Mouse (Mus musculus) forebrain, embryonic 16.5 days (tissue): Measurements from ENCODE around the gene Spef1. TPM values are rescaled to one million over a fixed set of nuclear protein-coding genes. Genes with fewer than 3 reads are reported as not detected.
"Not testable (repeated sequence)": the region's sequence is repeated elsewhere in the genome, so short reads cannot be mapped to it uniquely, and the experiment has no call there.

Source experiments
- ATAC-seq: fragments of 200-750 bp; cut with Nextera tagmentation; 2 replicates; pipeline ENCODE4 v1.8.0; 2017; ENCODE audit warnings: mild to moderate bottlenecking, moderate library complexity
- H3K27ac ChIP-seq: fragments of 300-500 bp; sonication (generic); 2 replicates; pipeline ENCODE4 v1.5.1; 2014; ENCODE audit warnings: low read length, control low read depth
- H3K27me3 ChIP-seq: fragments of 300-500 bp; sonication (generic); replicated peaks from 2 replicates; pipeline ENCODE4 v1.6.1; 2014; ENCODE audit warnings: low read length; ENCODE audit not compliant: control insufficient read depth, insufficient read depth
- H3K36me3 ChIP-seq: fragments of 300-500 bp; sonication (generic); 2 replicates; pipeline ENCODE4 v1.6.1; 2014; ENCODE audit not compliant: control insufficient read depth, insufficient read depth
- H3K4me1 ChIP-seq: fragments of 300-500 bp; sonication (generic); replicated peaks from 2 replicates; pipeline ENCODE4 v1.6.1; 2014; ENCODE audit warnings: low read length; ENCODE audit not compliant: control insufficient read depth, insufficient read depth
- H3K4me2 ChIP-seq: fragments of 300-500 bp; sonication (generic); 2 replicates; pipeline ENCODE4 v1.6.1; 2014; ENCODE audit warnings: mild to moderate bottlenecking, low read length, control low read depth
- H3K4me3 ChIP-seq: fragments of 300-500 bp; sonication (generic); replicated peaks from 2 replicates; pipeline ENCODE4 v1.5.1; 2014; ENCODE audit warnings: mild to moderate bottlenecking, low read length, control low read depth
- H3K9ac ChIP-seq: fragments of 300-500 bp; sonication (generic); replicated peaks from 2 replicates; pipeline ENCODE4 v1.6.1; 2014; ENCODE audit warnings: low read depth, low read length, control low read depth
- H3K9me3 ChIP-seq: fragments of 300-500 bp; sonication (generic); 2 replicates; pipeline ENCODE4 v1.6.1; 2016; ENCODE audit warnings: low read length; ENCODE audit not compliant: control insufficient read depth
- WGBS: fragments of 180-500 bp; shearing (Covaris S2); extraction: QIAGEN DNeasy Blood & Tissue Kit; methylation state at CpG from one replicate; pipeline ENCODE4 v1.1.7; 2014; 5-methylcytosine and 5-hydroxymethylcytosine counted together
- polyA plus RNA-seq: library from polyadenylated mRNA; unstranded; fragments of >200 nt; fragmentation: Nextera tagmentation; extraction: Ambion mirVana; gene quantifications from 2 replicates; pipeline ENCODE4 v1.2.1, GENCODE M21; 2015

Spef1 gene
- 11.3 and 12.6 TPM in 2 replicates for polyA plus RNA-seq

GRCm38 (mm10) chr2:131186771-131187601 is at the start of gene Spef1, which contains the start of gene Cdc25b:
TSS of gene Spef1 (minus strand) at chr2:131187282.
TSS of gene Cdc25b (plus strand) at chr2:131186949.
- peak; percentile 89 for ATAC-seq
- under 1% methylated on average over 34 of the region's 43 CpGs for WGBS
- H3K4me2 ChIP-seq: peak within 1 kb of the TSS; percentile 87
- peak within 1 kb of the TSS; percentile 73 for H3K4me3 ChIP-seq
- H3K36me3 ChIP-seq: no peaks in the 10 kb centered on the region
- H3K27ac ChIP-seq: peak within 1 kb of the TSS; percentile 58
- H3K9ac ChIP-seq: peak within 1 kb of the TSS; percentile 80
- peaks cover 29% of the 10 kb centered on the region for H3K4me1 ChIP-seq
- no peaks in the 10 kb centered on the region for H3K27me3 ChIP-seq
- no peaks in the 10 kb centered on the region for H3K9me3 ChIP-seq

GRCm38 (mm10) chr2:131234970-131235635 is 48.0 kb upstream of the Spef1 start:
- Histone ChIP-seq H3K4me1 (peaks cover 14% of the 10 kb centered on the region), H3K27me3 (no peaks in the 10 kb centered on the region), H3K9ac (no peak overlapping the region), H3K36me3 (no peaks in the 10 kb centered on the region; the same call in 1 of the 2 replicates), H3K4me3 (no peak overlapping the region), H3K9me3 (no peaks in the 10 kb centered on the region), H3K27ac (no peak overlapping the region), H3K4me2 (peak overlapping the region; percentile 90)
- 85% methylated on average over 7 of the region's 7 CpGs for whole genome bisulfite sequencing
- ATAC-seq: no peak

GRCm38 (mm10) chr2:131234127-131234650 is 47.1 kb upstream of the Spef1 start:
- no peaks in the 10 kb centered on the region for H3K36me3 ChIP-seq
- no peak overlapping the region for H3K27ac ChIP-seq
- no peaks in the 10 kb centered on the region for H3K9me3 ChIP-seq
- 10% methylated on average over 28 of the region's 28 CpGs for WGBS
- H3K27me3 ChIP-seq: no peaks in the 10 kb centered on the region
- peak; percentile 26; the same call in 1 of the 2 replicates for ATAC-seq
- H3K4me1 ChIP-seq: peaks cover 14% of the 10 kb centered on the region
- H3K4me2 ChIP-seq: peak overlapping the region; percentile 90
- peak overlapping the region; percentile 54 for H3K9ac ChIP-seq
- peak overlapping the region; percentile 52 for H3K4me3 ChIP-seq

- Histone ChIP-seq H3K9ac (peak within 1 kb of the TSS; percentile 54), H3K4me2 (peak within 1 kb of the TSS; percentile 90), H3K4me3 (peak within 1 kb of the TSS; percentile 52), H3K4me1 (peaks cover 14% of the 10 kb centered on the region), H3K27ac (no peak within 1 kb of the TSS), H3K36me3 (no peaks in the 10 kb centered on the region), H3K9me3 (no peaks in the 10 kb centered on the region), H3K27me3 (no peaks in the 10 kb centered on the region)
- 8% methylated on average over 29 of the region's 29 CpGs for WGBS
- peak; percentile 100 for ATAC-seq
Observed at GRCm38 (mm10) chr2:131233307-131234126, 46.4 kb upstream of the Spef1 start, which contains the start of gene Mavs. TSS of gene Mavs (plus strand) at chr2:131234063.

GRCm38 (mm10) chr2:131232558-131232957 is 45.5 kb upstream of the Spef1 start:
- no peak overlapping the region for H3K9ac ChIP-seq
- WGBS: 89% methylated on average over 2 of the region's 2 CpGs
- no peaks in the 10 kb centered on the region for H3K27me3 ChIP-seq
- no peak overlapping the region for H3K4me2 ChIP-seq
- H3K27ac ChIP-seq: no peak overlapping the region
- ATAC-seq: no peak
- H3K4me1 ChIP-seq: peaks cover 14% of the 10 kb centered on the region
- H3K9me3 ChIP-seq: no peaks in the 10 kb centered on the region
- H3K4me3 ChIP-seq: no peak overlapping the region
- no peaks in the 10 kb centered on the region for H3K36me3 ChIP-seq

- Histone ChIP-seq H3K4me1 (no peaks in the 10 kb centered on the region), H3K27me3 (no peaks in the 10 kb centered on the region), H3K4me2 (no peak overlapping the region), H3K27ac (no peak overlapping the region), H3K36me3 (no peaks in the 10 kb centered on the region), H3K9ac (no peak overlapping the region), H3K9me3 (no peaks in the 10 kb centered on the region), H3K4me3 (no peak overlapping the region)
- 87% methylated on average over 3 of the region's 3 CpGs for WGBS
- no peak for ATAC-seq
Observed at GRCm38 (mm10) chr2:131227243-131227642, 40.2 kb upstream of the Spef1 start.

GRCm38 (mm10) chr2:131226669-131227068 is 39.6 kb upstream of the Spef1 start:
- not testable (repeated sequence) for H3K9me3 ChIP-seq, ATAC-seq, H3K9ac ChIP-seq, H3K27ac ChIP-seq, H3K4me1 ChIP-seq, H3K4me3 ChIP-seq, H3K27me3 ChIP-seq, H3K4me2 ChIP-seq, H3K36me3 ChIP-seq
- WGBS: 84% methylated on average over 2 of the region's 2 CpGs

GRCm38 (mm10) chr2:131225178-131225577 is 38.1 kb upstream of the Spef1 start:
- no peak overlapping the region for H3K4me2 ChIP-seq

More at GRCm38 (mm10) chr2:131225178-131225577, 38.1 kb upstream of the Spef1 start:
- 82% methylated on average over 6 of the region's 6 CpGs for WGBS
- H3K9ac ChIP-seq: no peak overlapping the region
- no peak overlapping the region for H3K4me3 ChIP-seq
- H3K9me3 ChIP-seq: no peaks in the 10 kb centered on the region
- no peak for ATAC-seq
- H3K27me3 ChIP-seq: no peaks in the 10 kb centered on the region
- H3K36me3 ChIP-seq: no peaks in the 10 kb centered on the region
- H3K4me1 ChIP-seq: no peaks in the 10 kb centered on the region
- H3K27ac ChIP-seq: no peak overlapping the region
